Mouse (Mus musculus) layer of hippocampus, postnatal 25 days (tissue): Measurements from ENCODE around the gene Nsd1. TPM values are rescaled to one million over a fixed set of nuclear protein-coding genes. Genes with fewer than 3 reads are reported as not detected.
"Not testable (repeated sequence)": the region's sequence is repeated elsewhere in the genome, so short reads cannot be mapped to it uniquely, and the experiment has no call there.

Experiments used
- DNase-seq, 2 experiments: peaks; one replicate each; pipeline ENCODE4 v3.0.0; 2022; ENCODE audit warnings: mixed read lengths in 2 of 2, low spot score in 1 of 2; ENCODE audit errors: extremely low spot score in 1 of 2
- total RNA-seq, 2 experiments: library from RNA; stranded (reverse); gene quantifications; 2 replicates each; pipeline ENCODE4 v1.2.3; 2021

The Nsd1 gene
- total RNA-seq, 2 experiments from 2014 or later = 117 to 140 TPM

DNA sequence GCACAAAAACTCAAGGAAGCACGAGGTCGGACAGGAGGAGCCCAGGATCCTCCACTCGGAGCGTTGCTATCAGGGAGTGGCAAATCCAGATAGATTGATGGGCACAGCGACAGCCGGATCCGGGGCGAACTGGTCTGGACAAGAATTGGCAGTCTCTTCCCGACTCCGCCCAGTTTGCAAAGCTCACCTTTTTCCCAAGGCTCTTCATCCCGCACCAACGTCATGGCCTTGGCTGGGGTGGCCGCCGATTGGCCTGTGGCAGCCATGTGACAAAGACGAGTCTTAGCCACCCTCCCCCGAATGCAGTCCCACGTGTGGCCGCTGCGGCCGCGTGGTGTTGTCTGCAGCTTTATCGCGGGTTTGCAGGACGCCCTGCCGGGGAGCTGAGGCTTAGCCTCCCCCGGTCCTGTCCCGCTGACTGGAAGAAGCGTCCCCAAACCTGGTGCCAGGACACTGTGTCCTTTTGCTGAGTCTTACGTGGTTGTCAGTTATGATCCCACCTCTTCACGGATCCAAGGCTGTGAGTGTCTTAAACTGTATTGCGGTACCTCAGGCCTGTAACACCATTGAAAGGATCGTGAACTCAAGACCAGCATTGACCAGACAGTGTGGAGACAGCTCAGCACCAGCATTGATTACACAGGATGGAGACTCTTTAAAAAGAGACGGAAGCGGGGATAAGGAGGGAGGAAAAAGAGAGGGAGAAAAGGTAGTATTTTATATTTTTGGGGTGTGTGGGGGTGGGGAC lies 19.3 kb upstream of the Nsd1 start:
- peak; percentile 78 to 85 for DNase-seq

DNA sequence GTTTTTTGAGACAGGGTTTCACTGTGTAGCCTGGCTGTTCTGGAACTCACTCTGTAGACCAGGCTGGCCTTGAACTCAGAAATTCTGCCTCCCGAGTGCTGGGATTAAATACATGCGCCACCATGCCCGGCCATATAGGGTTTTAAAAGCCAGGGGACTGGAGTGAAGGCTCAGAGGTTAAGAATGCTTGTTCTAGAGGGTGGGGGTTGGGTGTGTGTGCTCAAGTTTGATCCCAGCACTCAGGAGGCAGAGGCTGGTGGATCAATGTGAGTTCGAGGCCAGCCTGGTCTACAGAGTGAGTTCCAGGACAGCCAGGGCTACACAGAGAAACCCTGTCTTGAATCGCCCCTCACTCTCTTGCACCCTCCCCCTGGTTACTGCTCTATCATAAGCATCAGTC lies 18.0 kb upstream of the Nsd1 start:
- DNase-seq = no peak

DNA sequence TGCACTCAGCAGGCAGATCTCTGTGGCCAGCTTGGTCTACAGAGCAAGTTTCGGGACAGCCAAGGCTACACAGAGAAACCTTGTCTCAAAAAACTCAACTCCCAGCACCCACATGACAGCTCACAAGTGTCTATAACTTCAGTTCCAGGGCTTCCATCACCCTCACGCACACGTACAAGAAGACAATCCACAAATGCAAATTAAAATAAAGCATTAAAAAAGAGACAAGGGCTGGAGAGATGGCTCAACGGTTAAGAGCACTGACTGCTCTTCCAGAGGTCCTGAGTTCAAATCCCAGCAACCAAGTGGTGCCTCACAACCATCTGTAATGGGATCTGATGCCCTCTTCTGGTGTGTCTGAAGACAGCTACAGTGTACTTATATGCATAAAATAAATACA lies 6.8 kb upstream of the Nsd1 start:
- DNase-seq = not testable (repeated sequence)

DNA sequence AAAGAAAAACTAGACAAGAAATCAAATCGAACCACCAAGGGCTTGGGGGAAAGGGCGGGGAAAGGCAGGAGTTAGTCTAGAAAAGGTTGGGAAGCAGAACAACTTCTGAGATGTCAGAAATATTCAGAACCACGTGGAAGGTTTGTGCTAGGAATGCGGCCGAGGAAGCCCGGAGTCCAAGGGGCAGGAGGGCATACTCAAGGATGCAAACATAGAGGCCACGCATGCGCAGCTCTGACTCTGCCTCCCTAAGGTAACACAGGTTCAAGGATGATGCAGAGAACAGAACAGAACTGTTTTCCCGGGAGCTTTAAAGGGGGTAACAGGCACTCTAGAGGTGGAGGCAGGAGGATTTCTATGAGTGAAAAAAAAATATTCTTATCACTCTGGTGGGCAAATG lies 5.8 kb upstream of the Nsd1 start:
- DNase-seq = no peak

DNA sequence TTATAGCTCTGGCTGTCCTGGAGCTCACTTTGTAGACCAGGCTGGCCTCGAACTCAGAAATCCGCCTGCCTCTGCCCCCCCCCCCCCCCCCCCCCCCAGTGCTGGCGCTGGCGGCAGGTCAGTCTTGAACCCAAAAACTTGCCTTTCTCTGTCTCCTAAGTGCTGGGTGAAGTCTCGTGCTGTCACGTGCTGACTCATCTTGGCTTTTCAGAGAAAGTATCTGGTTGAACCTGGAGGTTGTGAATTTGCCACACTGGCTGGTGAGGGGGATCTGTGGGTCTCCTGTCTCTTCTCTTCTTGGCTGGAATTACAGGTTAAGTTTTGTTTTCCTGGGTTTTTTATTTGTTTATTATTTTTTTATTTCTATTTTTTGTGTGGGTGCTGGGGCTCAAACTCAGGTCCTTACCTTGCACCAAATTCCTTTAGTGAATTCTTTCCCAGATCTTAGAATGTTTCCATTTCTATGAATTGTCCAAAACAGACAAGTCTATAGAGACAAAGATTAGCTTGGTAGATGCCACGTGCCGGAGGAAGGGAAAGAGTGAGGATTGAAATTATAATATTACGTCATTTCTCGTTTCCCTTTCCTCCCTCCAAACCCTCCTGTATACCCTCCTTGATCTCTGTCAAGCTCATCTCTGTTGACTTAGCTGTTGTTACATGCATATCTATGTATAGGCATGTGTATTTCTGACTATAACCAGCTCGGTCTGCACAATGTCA lies 4.8 kb upstream of the Nsd1 start:
- no peak for DNase-seq

DNA sequence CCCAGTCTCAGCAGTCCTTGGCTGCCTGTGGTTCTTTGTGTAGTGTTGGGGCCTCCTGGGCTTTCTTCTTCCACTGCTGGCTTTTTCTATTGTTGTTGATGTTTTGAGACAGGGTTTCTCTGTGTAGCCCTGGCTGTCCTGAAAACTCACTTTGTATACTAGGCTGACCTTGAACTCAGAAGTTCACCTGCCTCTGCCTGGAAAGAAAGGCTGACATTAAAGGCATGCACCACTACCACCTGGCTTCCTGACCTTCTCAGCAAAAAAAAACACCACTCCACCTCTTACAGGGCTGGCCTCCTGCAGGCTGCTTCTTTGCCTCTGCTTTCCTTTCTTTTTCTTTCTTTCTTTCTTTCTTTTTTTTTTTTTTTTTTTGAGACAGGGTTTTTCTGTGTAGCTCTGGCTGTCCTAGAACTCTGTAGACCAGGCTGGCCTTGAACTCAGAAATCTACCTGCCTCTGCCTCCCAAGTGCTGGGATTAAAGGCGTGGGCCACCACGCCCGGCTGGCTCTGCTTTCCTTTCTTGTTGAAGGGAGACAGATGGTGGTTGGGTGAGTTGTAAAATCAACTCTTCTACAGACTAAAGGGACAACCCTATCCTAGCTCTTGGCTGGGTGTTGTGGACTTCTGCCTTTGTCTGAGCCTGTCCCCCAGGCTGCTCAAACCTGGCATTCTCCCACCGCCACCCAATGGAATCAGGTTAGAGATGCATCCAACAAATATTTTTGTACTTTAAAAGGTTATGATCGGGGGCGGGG lies 4.0 kb upstream of the Nsd1 start:
- no peak for DNase-seq

DNA sequence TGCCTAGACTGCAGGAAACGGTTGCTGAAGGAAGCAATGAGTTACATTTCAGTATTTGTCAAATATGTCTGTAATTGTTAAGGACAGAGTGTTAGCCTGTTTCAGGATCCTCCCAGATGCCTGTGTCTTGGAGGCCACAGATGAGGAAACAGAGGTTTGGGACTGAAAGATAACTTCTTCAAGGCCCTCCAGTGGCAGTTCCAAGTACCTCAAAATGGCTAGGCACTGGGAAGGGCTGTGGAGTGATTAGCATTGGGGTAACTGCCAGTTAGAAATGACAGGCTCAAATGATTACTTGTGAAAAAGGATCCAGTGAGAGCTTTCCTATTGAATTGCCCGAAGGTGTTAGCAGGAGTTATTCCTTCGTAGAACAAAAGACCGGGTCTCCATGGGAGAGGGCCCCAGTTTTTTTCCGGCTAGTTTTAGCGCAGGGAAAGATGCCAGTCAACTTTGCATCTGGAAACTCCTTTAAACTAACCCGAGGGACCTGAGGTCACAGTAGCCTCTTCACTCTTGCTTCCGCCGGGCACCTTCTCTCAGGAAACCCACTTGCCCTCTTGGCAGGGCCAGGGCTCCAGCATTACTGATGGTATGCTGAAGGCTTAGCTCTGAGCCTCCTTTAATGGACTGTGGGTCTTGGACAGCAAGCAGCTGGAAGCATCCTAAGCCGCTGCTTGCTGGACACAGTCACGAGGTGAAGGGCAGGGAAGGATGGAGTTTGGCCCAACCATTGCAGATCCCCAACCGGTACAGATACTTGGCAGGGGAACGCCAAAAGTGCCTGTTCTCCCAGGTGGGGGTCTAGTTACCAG lies 539 bp upstream of the Nsd1 start:
- DNase-seq = no peak

DNA sequence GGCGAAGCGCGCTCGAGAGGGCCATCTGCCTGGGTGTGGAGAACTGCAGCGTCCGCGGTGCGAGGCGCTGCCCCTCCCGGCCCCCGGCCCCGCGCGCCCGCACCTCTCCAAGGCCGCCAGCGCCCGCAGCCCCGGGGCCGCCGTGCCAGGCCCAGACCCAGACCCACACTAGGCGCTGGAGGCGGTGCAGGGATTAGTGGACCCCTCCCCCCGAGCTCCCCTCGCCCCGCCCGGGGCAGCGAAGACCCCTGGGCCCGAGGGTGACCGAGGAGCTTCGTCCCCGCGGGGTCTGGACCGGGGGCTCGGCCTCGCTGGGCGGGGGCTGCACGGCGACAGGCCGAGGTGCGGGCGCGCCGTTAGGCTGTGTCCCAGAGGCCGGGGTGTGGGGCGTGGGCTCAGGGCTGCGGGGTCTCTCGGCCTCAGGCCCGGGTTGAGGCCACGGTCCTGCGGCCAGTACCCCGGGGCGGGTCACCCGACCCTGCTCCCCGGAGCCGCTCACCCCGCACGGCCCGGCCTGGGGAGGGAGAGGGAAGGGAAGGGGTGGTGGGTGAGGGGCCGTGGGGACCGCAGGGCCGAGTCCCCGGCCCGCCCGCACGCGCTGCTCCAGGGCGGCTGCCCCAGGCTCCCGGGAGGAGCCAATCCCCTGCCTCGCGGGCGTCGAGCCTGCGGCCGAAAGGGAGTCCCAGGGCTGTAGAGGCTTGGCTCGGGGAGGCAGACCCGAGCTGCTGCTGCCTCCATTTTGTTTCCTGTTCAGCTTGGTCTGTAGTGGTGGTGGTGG lies 800 bp downstream of the Nsd1 start:
- peak; percentile 27 to 77 for DNase-seq

DNA sequence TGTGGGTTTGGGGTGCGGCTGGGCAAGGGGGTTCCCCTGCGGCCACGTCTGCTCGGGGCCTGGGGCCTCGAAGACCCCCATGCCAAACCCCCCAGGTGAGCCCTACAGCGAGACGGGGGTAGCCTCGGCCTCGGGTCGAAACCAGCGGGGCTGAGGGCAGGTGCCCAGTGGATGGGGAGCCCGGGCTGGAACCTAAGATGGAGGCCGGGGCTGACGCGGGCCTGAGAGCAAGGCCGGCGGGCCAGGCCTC lies 1.3 kb downstream of the Nsd1 start:
- peak; percentile 49 to 79 for DNase-seq

DNA sequence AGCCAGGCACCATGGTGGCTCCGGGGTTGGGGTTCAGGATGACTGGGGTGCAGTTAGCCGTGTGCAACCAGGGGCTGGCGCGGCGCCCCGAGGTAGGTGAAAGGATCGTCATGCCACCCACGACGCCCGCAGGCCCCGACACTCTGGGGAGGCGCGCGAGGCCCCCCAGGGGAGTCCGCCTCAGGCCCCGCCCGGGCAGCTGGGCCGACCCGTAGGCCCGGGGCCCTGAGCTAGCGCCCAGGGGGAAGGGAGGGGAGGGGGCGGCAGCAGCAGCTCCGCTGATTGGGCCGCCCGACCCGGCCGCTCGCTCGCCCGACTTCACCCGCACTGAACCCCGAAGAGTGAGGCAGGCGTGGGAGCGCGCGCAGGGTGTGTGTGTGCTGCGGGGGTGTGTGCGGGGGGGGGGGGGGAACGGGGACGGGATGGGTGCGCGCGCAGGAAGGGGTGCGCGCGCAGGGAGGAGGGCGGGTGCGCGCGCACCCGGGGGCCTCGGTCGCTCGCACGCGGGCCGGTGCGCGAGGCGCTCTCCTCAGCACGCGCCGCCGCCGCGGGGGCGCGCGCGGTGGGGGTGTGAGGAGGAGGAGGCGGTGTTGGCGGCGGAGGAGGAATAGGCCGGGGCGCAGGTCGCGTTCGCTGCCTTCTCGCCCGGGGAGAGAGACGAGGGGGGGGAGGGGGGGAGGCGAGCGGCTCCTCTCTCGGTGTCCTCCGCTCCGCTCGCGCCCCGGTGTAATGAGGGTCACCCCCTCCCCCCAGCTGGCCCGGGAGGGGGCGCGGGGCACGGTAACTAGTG lies 1.8 kb downstream of the Nsd1 start:
- DNase-seq = peak; percentile 45 to 65

DNA sequence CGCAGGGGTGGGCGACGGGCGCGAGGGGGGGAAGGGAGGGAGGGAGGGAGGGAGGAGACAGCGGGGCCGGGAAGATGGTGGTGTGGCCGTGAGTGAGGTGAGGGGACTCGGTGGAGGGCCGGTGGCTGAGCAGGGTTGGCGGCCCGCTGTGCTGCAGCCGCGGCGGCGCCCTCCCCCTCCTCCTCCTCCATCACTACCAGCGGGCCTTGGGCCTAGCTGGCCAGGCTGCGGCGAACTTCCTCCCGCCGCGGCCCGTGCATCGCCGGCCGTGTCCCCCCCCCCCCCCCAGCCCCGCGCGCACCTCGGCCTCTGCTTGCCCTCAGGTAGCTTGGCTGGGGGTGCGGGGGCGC lies 2.4 kb downstream of the Nsd1 start:
- peak in 1 of 2 experiments; percentile 56 for DNase-seq

DNA sequence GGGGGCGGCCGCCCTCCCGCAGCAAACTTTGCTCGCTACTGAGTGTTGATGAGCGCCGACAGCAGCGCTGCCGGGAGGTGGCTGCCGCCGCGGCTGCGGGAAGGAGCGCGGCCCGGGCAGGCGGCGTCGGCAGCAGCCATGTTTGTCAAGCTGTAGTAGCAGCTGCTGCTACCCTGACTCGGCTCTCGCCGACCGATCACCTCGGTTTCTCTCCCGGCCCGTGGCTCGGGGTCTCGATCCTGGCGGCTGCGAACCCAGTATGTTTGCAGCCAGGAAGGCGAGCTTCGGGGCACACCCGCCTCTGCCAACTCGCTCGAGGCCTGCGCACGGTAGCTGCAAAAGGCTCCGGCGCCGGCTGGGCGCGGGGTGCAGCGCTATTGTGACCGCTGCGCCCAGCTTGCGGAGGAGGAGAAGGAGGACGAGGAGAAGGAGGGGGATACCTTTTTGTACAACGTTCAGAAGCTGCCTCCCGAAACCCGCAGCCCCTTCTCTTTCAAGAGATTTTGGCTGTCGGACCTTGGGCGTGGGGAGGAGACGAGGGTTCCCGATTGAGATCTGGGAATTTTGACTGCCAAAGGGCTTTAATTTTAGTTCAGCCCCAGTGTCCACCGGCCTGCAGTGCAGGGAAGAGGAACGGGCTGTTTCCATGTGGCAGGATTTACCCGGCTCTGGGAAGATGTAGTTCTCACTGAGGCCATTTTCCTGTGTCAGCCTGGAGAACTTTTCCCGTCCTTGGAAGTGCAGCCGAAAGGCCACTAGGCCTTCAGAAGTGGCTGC lies 3.0 kb downstream of the Nsd1 start:
- peak; percentile 39 to 62 for DNase-seq

DNA sequence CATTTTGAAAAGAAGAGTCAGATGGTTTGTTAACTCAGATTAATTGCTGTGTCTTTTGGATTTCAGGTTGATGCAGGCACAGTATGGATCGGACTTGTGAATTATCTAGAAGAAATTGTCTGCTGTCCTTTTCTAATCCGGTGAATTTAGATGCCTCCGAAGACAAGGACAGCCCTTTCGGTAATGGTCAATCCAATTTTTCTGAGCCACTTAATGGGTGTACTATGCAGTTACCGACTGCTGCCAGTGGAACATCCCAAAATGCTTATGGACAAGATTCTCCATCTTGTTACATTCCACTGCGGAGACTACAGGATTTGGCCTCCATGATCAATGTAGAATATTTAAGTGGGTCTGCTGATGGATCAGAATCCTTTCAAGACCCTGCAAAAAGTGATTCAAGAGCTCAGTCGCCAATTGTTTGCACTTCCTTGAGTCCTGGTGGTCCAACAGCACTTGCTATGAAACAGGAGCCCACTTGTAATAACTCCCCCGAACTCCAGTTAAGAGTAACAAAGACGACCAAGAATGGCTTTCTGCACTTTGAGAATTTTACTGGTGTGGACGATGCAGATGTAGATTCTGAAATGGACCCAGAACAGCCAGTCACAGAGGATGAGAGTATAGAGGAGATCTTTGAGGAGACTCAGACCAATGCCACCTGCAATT lies 3.7 kb downstream of the Nsd1 start:
- DNase-seq = no peak

DNA sequence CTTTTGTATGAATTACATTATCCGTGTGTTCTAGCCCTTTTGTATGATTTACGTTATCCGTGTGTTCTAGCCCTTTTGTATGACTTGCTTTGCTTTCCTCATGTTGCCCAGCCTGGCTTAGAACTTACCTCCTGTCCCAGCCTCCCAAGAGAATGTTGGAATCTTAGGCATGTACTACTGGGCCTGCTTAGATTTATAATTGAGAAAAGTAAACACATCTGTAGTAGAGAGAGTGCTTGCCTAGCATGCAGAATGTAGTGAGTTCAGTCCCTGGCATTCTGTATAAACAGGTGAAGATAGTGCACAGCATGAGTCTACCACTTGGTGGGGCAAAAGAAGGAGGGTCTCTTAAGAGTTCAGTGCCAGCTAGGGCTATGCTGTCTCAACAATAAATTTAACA lies 14.8 kb downstream of the Nsd1 start:
- DNase-seq = no peak

DNA sequence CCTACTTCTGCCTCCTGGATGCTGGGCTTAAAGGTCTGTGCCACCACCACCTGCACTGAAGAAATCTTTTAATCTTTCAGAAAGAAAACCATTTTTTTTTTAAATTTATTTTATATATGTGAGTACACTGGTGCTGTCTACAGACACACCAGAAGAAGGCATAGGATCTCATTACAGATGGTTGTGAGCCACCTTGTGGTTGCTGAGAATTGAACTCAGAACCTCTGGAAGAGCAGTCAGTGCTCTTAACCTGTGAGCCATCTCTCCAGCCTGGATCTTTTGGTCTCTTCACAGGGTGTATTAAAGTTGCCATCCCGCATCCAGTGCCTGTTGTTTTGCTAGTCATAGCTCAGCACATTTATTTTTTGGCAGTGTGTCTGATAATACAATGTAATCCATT lies 21.1 kb downstream of the Nsd1 start:
- no peak for DNase-seq

DNA sequence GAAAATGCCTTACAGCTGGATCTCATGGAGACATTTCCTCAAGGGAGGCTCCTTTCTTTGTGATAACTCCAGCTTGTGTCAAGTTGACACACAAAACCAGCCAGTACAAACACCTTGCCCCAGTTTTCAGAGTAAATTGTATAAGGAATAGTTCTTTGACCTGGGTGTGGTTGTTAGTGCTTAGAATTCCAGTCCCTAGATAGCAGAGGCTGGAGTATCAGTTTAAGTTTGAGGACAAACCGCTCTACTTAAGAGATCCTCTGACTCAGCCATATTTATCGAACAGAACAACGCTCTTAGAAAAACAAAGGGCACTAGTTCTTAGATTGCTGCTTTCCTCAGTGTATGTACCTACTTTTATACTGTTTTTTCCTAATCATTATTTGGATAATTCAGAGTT lies 33.6 kb downstream of the Nsd1 start:
- DNase-seq = no peak

DNA sequence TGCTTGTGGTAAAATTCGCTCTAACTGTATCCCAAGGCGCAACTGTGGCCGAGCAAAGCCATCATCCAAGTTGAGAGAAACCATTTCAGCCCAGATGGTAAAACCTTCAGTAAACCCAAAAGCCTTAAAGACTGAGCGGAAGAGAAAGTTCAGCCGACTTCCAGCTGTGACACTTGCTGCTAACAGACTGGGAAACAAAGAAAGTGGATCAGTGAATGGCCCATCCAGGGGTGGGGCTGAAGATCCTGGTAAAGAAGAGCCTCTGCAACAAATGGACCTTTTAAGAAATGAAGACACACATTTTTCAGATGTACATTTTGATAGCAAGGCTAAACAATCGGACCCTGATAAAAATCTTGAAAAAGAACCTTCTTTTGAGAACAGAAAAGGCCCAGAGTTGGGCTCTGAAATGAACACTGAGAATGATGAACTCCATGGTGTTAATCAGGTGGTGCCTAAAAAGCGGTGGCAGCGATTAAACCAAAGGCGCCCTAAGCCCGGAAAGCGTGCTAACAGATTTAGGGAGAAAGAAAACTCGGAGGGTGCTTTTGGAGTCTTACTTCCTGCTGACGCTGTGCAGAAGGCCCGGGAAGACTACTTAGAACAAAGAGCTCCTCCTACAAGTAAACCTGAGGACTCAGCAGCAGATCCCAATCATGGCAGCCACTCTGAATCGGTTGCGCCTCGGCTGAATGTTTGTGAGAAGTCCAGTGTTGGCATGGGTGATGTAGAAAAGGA lies 37.9 kb downstream of the Nsd1 start:
- DNase-seq = no peak
